Mouse (Mus musculus): ENCODE data around the gene Plk5. TPM values are rescaled to one million over a fixed set of nuclear protein-coding genes. Genes with fewer than 3 reads are reported as not detected.

Gene Plk5
- polyA plus RNA-seq, 1 experiment from 2014 or later = 1.0 TPM

DNA sequence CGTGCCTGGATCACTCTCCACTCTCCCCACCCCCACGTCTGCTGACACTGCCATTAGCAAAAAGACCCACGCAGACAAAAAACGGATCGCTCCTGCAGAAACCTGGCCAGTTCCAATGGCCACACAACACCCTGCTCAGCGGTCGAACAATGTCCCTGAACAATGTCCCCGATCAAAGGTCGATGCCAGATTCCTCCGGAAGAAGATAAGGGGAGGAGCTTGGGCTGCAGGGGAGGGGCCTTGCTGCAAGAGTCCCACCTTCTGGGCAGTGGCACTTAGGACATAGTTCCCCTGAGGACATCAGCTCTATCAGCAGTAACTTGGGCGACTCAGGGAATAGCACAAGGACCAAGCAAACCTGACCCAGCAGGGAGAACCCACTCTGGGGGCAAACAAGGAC, 4.4 kb upstream of the Plk5 start:
- Histone ChIP-seq H3K27ac (ENCODE audit: low read length) (no peak overlapping the region), H3K9ac (replicated peaks; ENCODE audit: low read depth) (no peak overlapping the region), H3K4me1 (ENCODE audit: insufficient read depth, low read depth, low read length) (peaks cover 6% of the 10 kb centered on the region; the same call in 1 of the 2 replicates), H3K27me3 (replicated peaks; ENCODE audit: insufficient read depth, low read length) (peaks cover 42% of the 10 kb centered on the region), H3K4me2 (replicated peaks; ENCODE audit: low read depth, low read length) (no peak overlapping the region), H3K36me3 (ENCODE audit: insufficient read depth, low read length) (no peaks in the 10 kb centered on the region), H3K9me3 (ENCODE audit: low read length) (no peaks in the 10 kb centered on the region), H3K4me3 (ENCODE audit: low read depth, low read length) (no peak overlapping the region)
- TF ChIP-seq CTCF (IDR thresholded peaks at IDR 0.05) (no peak), EP300 (IDR thresholded peaks at IDR 0.05) (no peak)
- DNase-seq (ENCODE audit: low spot score) = no peak
- WGBS = 23% methylated on average over 11 of the region's 11 CpGs
- ATAC-seq = no peak

DNA sequence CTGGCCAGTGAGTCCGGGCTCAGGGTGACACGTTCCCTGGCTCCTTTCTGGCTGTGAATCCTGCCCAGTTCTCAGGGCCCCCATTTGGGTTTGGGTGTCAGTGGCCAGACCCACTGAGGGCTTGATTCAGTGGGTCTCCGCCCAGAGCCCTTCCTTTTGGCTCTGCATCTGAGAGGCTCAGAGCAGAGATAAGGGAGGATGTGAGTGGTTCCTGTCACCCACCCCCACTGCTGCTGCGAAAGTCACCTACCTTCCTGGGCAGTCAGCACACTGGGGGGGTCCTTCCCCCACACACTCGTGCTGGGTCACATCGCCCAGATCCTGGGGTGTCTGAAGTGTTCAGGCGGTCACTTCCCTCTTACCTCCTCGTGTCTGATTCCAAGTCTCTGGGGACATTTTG, 3.5 kb upstream of the Plk5 start:
- ATAC-seq = no peak
- H3K4me2 ChIP-seq (replicated peaks; ENCODE audit: low read depth, low read length) = no peak overlapping the region
- DNase-seq (ENCODE audit: low spot score) = no peak
- H3K9me3 ChIP-seq (ENCODE audit: low read length) = no peaks in the 10 kb centered on the region
- peaks cover 46% of the 10 kb centered on the region for H3K27me3 ChIP-seq (replicated peaks; ENCODE audit: insufficient read depth, low read length)
- H3K27ac ChIP-seq (ENCODE audit: low read length) = no peak overlapping the region
- H3K4me3 ChIP-seq (ENCODE audit: low read depth, low read length) = no peak overlapping the region
- 38% methylated on average over 8 of the region's 8 CpGs for WGBS
- no peak for TF ChIP-seq EP300 (IDR thresholded peaks at IDR 0.05)
- no peak for TF ChIP-seq CTCF (IDR thresholded peaks at IDR 0.05)
- no peaks in the 10 kb centered on the region for H3K36me3 ChIP-seq (ENCODE audit: insufficient read depth, low read length)
- H3K4me1 ChIP-seq (ENCODE audit: insufficient read depth, low read depth, low read length) = peaks cover 5% of the 10 kb centered on the region; the same call in 1 of the 2 replicates
- H3K9ac ChIP-seq (replicated peaks; ENCODE audit: low read depth) = no peak overlapping the region

DNA sequence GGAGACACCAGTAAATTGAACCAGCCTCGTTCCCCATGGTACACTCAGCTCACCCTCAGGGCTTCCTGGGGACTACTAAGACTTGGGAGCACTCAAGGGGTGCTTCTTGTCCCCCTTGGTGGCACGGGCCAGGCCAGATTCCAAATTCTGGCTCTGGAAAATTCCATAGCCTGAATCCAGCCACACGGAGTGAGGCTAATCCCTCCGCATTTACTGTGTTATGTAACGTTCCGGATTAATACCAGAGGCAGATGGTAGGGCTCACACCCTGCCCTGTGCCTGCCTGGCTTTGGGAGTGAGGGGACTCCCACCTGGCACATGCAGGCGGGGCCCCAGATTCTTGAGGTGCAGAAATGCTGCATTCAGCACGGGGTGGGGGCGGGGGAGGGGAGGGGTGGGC, 828 bp upstream of the Plk5 start:
- H3K4me2 ChIP-seq (replicated peaks; ENCODE audit: low read depth, low read length) = no peak overlapping the region
- TF ChIP-seq EP300 (IDR thresholded peaks at IDR 0.05) (no peak), CTCF (IDR thresholded peaks at IDR 0.05) (no peak)
- 8% methylated on average over 7 of the region's 9 CpGs for WGBS
- no peaks in the 10 kb centered on the region for H3K9me3 ChIP-seq (ENCODE audit: low read length)
- no peaks in the 10 kb centered on the region for H3K4me1 ChIP-seq (ENCODE audit: insufficient read depth, low read depth, low read length)
- H3K36me3 ChIP-seq (ENCODE audit: insufficient read depth, low read length) = no peaks in the 10 kb centered on the region
- H3K27me3 ChIP-seq (replicated peaks; ENCODE audit: insufficient read depth, low read length) = peaks cover 46% of the 10 kb centered on the region
- H3K9ac ChIP-seq (replicated peaks; ENCODE audit: low read depth) = no peak overlapping the region
- DNase-seq (ENCODE audit: low spot score) = no peak
- no peak overlapping the region for H3K4me3 ChIP-seq (ENCODE audit: low read depth, low read length)
- no peak overlapping the region for H3K27ac ChIP-seq (ENCODE audit: low read length)
- ATAC-seq = no peak

DNA sequence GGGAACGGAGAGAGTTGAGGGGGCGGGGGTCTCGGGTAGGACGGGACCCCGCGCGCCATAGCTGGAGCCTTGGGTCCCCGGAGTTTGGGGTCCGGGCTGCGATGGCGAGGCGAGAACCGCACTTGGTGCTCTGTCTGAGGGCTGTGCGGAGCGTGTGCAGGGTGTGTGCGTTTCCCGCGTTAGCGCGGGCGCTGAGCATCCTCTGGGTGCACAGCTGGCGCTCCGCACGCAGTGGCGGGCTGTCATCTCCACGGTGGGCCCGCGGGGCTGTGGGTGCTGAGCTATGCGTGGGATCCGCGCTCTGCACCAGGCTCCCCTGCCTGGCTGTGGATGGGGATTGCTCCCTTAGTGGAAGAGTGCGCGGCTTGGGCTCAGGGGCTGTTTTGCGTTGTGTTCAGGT, 478 bp downstream of the Plk5 start:
- Histone ChIP-seq H3K4me1 (ENCODE audit: insufficient read depth, low read depth, low read length) (no peaks in the 10 kb centered on the region), H3K9me3 (ENCODE audit: low read length) (no peaks in the 10 kb centered on the region), H3K27me3 (replicated peaks; ENCODE audit: insufficient read depth, low read length) (peaks cover 41% of the 10 kb centered on the region), H3K27ac (ENCODE audit: low read length) (no peak overlapping the region), H3K4me2 (replicated peaks; ENCODE audit: low read depth, low read length) (peak overlapping the region; percentile 19), H3K36me3 (ENCODE audit: insufficient read depth, low read length) (no peaks in the 10 kb centered on the region), H3K4me3 (ENCODE audit: low read depth, low read length) (no peak overlapping the region; the same call in 1 of the 2 replicates), H3K9ac (replicated peaks; ENCODE audit: low read depth) (no peak overlapping the region)
- TF ChIP-seq EP300 (IDR thresholded peaks at IDR 0.05) = no peak
- no peak for TF ChIP-seq CTCF (IDR thresholded peaks at IDR 0.05)
- no peak for ATAC-seq
- 3% methylated on average over 33 of the region's 34 CpGs for WGBS
- no peak for DNase-seq (ENCODE audit: low spot score)

DNA sequence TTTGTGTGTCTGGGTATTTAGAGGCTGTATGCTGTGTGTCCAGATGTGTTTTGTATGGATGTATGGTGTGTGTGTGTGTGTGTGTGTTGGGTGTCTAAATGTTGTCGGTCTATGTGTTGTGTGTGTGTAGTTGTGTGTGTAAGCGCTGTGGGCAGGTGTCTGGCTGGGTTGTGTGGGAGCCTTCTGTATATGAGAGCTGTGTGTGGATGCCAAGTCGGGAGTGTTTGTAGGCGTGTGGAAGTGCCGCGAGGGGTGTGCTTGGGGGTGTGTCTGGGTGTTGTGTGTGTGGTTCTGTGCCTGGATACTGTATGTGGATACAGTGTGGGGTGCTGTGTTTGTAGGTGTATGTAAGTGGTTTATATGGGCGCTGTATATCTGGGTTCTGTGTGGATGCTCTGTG, 1.1 kb downstream of the Plk5 start:
- no peak overlapping the region for H3K9ac ChIP-seq (replicated peaks; ENCODE audit: low read depth)
- H3K4me2 ChIP-seq (replicated peaks; ENCODE audit: low read depth, low read length) = peak overlapping the region; percentile 39
- H3K4me1 ChIP-seq (ENCODE audit: insufficient read depth, low read depth, low read length) = no peaks in the 10 kb centered on the region
- DNase-seq (ENCODE audit: low spot score) (no peak), ATAC-seq (no peak)
- WGBS = 28% methylated on average over 7 of the region's 7 CpGs
- TF ChIP-seq CTCF (IDR thresholded peaks at IDR 0.05) (no peak), EP300 (IDR thresholded peaks at IDR 0.05) (no peak)
- no peaks in the 10 kb centered on the region for H3K36me3 ChIP-seq (ENCODE audit: insufficient read depth, low read length)
- H3K27me3 ChIP-seq (replicated peaks; ENCODE audit: insufficient read depth, low read length) = peaks cover 41% of the 10 kb centered on the region
- H3K27ac ChIP-seq (ENCODE audit: low read length) = no peak overlapping the region
- no peak overlapping the region for H3K4me3 ChIP-seq (ENCODE audit: low read depth, low read length)
- no peaks in the 10 kb centered on the region for H3K9me3 ChIP-seq (ENCODE audit: low read length)

DNA sequence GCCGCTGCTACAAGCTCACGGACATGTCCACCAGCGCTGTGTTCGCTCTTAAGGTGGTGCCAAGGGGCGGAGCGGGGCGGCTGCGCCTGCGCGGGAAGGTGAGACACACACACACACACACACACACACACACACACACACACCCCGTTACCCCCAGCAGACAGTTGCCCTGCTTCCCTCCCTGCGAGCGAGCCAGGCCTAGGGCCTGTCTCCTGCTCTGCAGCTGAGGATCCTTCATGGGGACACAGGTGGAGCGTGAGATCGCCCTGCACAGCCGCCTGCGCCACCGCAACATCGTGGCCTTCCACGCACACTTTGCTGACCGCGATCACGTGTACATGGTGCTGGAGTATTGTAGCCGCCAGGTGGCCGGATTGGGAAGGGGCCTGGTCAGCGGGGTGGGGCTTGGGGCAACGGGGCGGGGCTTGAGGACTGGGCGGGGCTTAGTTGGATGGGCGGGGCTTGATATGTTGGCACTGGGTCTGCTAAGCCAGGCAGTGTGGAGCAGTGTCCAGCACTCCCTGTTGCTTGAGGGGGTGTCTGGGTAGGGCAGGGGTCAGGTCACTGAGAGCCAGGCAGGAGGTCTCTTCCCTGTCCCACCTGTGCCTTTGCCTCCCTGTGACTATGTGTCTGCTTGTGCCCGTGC, 1.9 kb downstream of the Plk5 start:
- ATAC-seq = peak; percentile 75
- WGBS = 7% methylated on average over 29 of the region's 31 CpGs
- H3K27me3 ChIP-seq (replicated peaks; ENCODE audit: insufficient read depth, low read length) = peaks cover 41% of the 10 kb centered on the region
- no peak overlapping the region for H3K27ac ChIP-seq (ENCODE audit: low read length)
- H3K36me3 ChIP-seq (ENCODE audit: insufficient read depth, low read length) = no peaks in the 10 kb centered on the region
- H3K4me2 ChIP-seq (replicated peaks; ENCODE audit: low read depth, low read length) = peak overlapping the region; percentile 39
- H3K9me3 ChIP-seq (ENCODE audit: low read length) = no peaks in the 10 kb centered on the region
- no peak overlapping the region for H3K9ac ChIP-seq (replicated peaks; ENCODE audit: low read depth)
- H3K4me3 ChIP-seq (ENCODE audit: low read depth, low read length) = no peak overlapping the region
- peak; percentile 52 for DNase-seq (ENCODE audit: low spot score)
- no peaks in the 10 kb centered on the region for H3K4me1 ChIP-seq (ENCODE audit: insufficient read depth, low read depth, low read length)
- TF ChIP-seq EP300 (IDR thresholded peaks at IDR 0.05) = no peak
- TF ChIP-seq CTCF (IDR thresholded peaks at IDR 0.05) = peak; percentile 41; the same call in 1 of the 2 replicates

All from lung, postnatal 0 days (tissue).